Mouse (Mus musculus) left cerebral cortex, postnatal 10 days (tissue): Measurements from ENCODE around the gene Ccdc151. TPM values are rescaled to one million over a fixed set of nuclear protein-coding genes. Genes with fewer than 3 reads are reported as not detected.

ENCODE experiments used
- DNase-seq, 2 experiments: peaks; one replicate each; pipeline ENCODE4 v3.0.0; 2021 to 2022; ENCODE audit warnings: low spot score in 2 of 2, mixed read lengths in 1 of 2; ENCODE audit errors: extremely low spot score in 1 of 2
- intact Hi-C: fragments of 180-260 bp; cut with DNase I; formaldehyde crosslinking; loops from one replicate; pipeline ENCODE4 v1.15.1; 2025
- total RNA-seq, 2 experiments: library from RNA; stranded (reverse); gene quantifications; 2 replicates each; pipeline ENCODE4 v1.2.3; 2021

The Ccdc151 gene
- total RNA-seq, 2 experiments from 2014 or later, result 5.2 to 6.7 TPM

GRCm38 (mm10) chr9:21962010-21962409 lies 40.4 kb downstream of the Ccdc151 start:
- no peak for DNase-seq
- intact Hi-C loops, result loop anchor here (5.0 kb wide), 1 partner anchor 35 kb away; no protein-coding TSS in a partner anchor

DNA sequence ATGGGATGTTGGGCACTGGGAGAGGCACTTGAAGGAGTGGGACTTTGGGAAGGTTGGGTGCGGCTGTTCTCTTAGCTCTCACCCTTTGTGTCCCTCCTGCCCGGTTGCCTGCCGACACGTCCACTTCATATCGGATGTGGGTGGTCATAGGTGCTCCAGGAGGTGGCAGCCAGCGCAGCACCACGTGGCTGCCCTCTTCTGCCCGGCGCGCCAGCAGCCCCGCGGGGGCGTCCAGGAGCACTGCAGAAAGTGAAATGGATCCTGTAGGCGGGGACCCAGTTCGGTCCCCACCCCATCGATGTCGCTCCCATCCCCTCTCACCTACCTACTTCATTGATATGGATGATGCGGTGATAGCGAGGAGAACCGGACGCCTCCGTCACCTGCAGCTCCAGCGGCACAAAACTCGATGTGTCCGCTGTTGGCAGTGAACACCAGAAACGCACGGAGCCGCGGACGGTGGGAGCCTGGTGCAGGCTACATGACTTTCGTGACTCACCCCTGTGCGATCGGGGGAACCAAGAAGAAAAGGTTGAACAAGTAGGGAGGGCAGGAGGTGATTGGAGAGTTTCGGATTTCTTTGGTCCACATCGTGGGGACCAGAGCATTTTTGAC lies 41.0 kb downstream of the Ccdc151 start:
- no peak for DNase-seq
- intact Hi-C loops, result loop anchor here (5.0 kb wide), 1 partner anchor 36 kb away; no protein-coding TSS in a partner anchor

GRCm38 (mm10) chr9:21960558-21961208 lies 41.8 kb downstream of the Ccdc151 start:
- intact Hi-C loops, result loop anchor here (5.0 kb wide), 1 partner anchor 37 kb away; no protein-coding TSS in a partner anchor
- DNase-seq, result peak in 1 of 2 experiments; percentile 71

DNA sequence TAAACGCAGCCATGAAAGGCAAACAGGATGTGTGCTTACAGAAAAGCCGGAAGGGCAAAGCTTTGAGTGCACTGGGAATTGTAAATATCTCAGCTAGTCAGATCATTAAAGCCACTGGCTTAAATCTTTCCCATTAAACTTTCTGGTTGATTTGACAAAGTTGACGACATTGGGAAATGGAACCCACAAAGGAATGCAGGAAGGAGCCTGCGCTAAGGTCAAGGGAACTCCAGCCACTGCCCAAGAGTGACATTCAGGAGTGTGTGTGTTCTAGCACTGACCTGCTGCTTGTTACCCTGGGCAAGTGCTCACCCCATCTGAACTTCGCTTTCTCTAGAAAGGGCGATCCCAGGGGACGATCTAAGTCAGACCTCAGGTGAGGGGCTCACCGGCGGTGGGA lies 42.3 kb downstream of the Ccdc151 start:
- DNase-seq, result no peak
- intact Hi-C loops, result loop anchor here (5.0 kb wide), 1 partner anchor 37 kb away; no protein-coding TSS in a partner anchor

DNA sequence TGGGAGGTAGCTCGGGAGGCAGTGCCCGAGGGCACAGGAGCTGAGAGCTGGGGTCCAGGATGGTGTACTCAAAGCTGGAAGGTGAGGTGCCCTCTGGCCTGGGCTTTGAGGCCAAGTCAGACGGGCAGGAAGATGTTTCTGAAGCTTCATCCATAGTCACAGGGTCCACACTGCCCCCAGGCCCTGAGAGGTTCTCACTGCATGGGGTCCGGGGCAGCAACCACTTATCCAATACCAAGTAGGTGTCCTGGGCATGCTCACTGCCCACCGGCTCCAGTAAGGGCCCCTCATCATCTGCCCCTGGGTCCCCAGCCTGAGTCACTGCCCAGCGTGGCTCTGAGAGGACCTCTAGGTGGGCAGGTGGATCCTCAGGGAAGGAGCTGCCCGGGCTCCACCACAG lies 43.2 kb downstream of the Ccdc151 start:
- no peak for DNase-seq
- intact Hi-C loops, result no loop called here

GRCm38 (mm10) chr9:21958372-21958771 lies 44.1 kb downstream of the Ccdc151 start:
- DNase-seq, result no peak
- intact Hi-C loops, result no loop called here

- DNase-seq, result peak; percentile 98 to 99
- intact Hi-C loops, result no loop called here
Observed at GRCm38 (mm10) chr9:21955570-21956281, 46.7 kb downstream of the Ccdc151 start, which contains the start of gene Swsap1. Swsap1 (plus strand) TSS chr9:21955755.

GRCm38 (mm10) chr9:21955225-21955569 lies 47.2 kb downstream of the Ccdc151 start:
- no peak for DNase-seq
- intact Hi-C loops, result no loop called here

GRCm38 (mm10) chr9:21954635-21955034 lies 47.8 kb downstream of the Ccdc151 start:
- intact Hi-C loops, result no loop called here
- DNase-seq, result no peak

DNA sequence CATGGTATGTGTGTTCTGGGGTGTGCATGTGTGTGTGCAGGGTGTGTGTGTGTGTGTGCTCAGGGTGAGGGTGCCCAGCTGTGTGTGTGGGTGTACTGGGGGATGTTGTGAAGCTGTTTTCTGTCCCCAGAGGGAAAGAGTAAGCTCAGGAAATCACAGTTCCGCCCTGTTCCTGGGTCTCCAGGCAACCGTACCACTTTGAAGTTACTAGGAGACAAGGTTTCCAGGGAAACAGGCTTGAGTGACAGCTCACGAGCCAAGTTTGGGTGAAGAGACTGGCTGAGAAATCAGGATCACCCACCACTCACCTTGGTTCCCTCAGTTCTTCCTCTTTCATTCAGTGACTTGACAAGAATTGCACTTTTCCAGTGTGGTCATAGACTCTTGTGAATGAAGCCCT lies 48.8 kb downstream of the Ccdc151 start:
- intact Hi-C loops, result no loop called here
- peak; percentile 58 to 84 for DNase-seq

- intact Hi-C loops, result no loop called here
- no peak for DNase-seq
Observed at GRCm38 (mm10) chr9:21951977-21952376, 50.5 kb downstream of the Ccdc151 start.

DNA sequence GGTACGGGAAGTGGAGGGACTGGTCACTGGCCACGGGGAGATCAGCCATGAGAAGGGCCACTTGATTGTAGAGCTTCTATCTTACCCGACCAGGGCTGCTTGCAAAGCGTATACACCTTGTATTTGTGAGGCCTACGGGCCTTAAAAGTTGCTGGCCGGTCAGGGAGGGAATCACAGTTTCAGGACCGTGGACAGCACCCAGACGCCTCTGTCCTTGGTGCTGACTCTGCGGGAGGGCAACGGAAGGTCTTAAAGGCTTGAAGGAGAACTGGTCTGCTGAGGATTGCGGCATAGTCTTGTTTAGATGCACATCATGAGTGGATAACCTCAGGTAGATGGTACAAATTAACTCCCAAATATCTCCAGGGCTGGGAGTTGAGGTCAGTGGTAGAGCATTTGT lies 52.1 kb downstream of the Ccdc151 start:
- intact Hi-C loops, result no loop called here
- DNase-seq, result peak in 1 of 2 experiments; percentile 47

DNA sequence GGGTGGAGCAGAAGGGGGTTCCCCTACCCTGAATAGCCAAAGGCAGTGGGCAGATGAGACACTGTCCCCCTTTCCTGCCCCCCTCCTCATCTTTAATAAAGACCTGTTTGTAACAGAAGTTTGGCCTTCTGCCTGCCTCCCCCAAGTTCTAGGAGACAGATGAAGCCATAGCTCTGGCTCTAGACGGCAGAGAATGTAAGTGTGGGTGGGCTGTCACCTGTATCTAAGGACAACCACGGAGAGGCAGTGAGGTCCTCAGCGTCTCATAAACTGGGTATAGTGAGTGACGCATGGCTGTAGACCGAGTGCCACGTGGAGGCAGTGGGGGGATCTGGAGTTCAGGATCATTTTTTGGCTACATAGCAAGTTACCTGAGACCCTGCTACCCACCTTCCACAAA lies 53.6 kb downstream of the Ccdc151 start:
- intact Hi-C loops, result no loop called here
- DNase-seq, result no peak

GRCm38 (mm10) chr9:21948146-21948545 lies 54.3 kb downstream of the Ccdc151 start:
- DNase-seq, result no peak
- intact Hi-C loops, result no loop called here

DNA sequence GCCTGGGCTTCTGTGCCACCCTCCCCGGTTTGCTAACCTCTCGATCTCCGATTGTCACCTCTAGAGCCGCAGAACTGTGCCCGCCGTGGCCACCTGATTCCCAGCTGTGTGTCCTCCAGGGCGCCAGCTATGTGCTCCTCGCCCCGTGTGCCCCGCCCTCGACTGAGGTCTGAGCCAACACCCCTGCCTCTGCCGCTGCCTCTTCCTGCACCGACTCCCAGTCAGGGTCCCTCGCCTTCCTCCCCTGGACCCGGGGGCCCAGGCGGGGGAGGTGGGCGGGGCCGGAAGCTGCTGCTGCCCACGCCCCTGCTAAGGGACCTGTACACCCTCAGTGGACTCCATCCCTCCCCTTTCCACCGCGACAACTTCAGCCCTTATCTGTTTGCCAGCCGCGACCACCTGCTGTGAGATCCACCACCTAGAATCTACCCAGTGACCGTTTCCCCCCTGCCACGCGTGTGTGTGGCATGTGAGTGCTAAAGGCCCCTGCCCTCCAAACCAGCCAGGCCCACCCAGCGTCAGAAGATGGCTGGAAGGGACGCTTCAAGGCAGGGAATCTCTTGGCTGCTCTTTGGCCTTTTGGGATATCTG lies 54.8 kb downstream of the Ccdc151 start:
- intact Hi-C loops, result no loop called here
- DNase-seq, result no peak

GRCm38 (mm10) chr9:21944267-21944666 lies 58.2 kb downstream of the Ccdc151 start:
- intact Hi-C loops, result no loop called here
- DNase-seq, result peak in 1 of 2 experiments; percentile 55

GRCm38 (mm10) chr9:21943638-21944037 lies 58.8 kb downstream of the Ccdc151 start:
- intact Hi-C loops, result no loop called here
- no peak for DNase-seq

DNA sequence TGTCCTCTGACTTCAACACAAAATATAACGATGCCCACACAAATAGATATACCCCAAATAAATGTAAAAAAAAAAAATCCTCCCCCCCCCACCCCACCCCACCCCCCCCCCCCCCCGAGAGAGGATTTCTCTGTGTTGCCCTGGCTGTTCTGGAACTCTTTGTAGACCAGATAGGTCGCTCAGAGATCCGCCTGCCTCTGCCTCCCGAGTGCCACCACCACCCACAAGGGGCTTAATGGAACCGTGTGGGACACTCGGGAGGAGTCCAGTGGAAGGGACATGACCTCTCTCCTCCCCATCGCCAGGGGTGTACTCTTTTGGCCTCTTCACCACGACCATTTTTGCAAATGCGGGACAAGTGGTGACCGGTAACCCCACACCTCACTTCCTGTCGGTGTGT lies 59.4 kb downstream of the Ccdc151 start:
- intact Hi-C loops, result no loop called here
- DNase-seq, result no peak
